Mouse (Mus musculus): Measurements from ENCODE around the gene Rere.

The Rere gene

DNA sequence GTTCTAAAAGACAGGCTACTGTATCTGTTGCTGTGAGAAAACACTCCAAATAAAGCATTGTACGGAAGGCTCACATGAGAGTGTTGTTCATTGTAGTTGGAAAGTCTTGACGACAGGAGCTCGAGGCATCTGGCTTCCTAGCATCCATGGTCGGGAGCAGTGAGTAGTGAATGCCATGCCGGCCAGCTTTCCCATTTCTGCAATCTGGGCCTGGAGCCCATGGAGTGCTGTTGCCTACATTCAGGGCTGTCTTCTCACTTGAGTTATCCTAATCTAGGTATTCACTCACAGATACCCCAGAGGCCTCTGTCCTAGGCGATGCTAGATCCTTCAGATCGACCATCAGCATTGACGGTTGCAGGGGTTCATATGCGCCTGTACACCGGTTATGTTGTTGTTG lies 160.5 kb downstream of the Rere start:
- no peak for DNase-seq

DNA sequence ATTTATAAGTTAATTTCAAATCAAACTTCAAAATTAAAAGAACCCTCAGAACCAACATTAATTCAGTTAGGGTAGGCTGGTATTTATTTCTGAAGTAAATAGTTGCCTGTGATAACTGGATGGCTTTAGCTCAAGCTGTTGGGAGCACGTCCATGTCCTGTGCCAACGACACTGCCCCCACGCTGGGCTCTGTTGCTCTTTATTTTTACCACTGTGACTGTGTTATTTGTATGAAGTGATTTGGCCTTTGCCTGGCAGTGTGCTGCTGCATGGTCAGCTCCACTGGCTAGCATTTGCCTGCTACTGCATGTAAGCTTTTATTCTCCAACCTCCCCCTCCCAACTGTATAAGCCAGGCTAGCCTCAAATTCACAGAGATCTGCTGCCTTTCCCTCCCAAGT lies 162.6 kb downstream of the Rere start:
- DNase-seq = no peak

DNA sequence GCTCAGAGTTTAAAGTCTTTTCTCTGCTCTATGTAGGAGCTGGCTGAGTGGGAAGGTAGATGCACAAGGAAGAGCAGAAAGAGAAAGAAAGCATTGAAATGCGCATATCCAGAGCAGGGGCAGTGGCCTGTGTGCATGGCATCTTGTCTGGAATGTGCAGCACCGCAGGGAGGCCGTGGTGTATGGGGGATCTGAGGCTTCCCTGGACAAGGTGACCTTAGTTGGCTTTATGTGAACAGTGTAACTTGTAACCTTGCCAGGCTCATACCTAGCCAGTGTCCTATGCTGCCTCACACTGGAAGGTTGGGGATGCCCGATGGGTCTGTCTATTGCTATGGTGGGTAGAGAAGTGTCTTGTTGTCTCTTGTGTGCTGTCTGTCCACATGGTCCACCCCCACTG lies 165.2 kb downstream of the Rere start:
- DNase-seq = no peak

DNA sequence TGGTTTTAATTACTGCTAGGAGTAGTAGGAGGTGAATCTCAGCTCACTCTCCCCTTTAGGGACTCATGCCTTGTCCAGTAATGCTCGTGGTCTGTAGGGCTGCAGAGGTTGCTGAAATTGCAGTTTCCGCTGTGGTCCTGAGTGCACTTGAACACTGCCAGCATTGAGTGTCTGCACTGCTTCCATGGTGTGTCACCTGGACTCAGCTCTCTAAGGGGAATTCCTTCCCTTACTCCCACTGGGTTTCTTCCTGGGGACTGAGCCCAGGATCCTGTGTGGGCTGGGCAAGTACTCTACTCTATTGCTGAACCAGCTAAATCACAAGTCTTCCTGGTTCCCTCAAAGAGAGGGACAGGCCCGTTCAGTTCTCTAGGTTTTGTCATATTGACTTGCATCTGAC lies 166.1 kb downstream of the Rere start:
- no peak for DNase-seq

DNA sequence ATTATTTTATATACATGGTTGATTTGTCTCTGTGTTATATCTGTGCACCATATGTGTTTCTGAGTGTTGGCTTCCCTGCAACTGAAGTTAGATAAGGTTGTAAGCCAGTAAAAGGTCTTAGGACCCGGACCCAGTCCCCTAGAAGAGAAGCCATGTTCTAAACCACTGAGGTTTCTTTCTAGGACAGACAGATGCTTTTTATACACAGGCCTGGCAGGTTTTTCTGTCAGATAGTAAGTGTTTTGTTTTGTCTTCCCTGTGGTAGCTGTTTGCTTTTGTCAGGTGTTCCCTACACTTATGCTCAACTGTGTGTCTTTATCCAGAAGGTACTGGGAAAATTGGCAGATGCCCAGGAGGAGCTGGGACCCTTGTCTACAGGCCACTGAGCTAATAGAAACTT lies 167.0 kb downstream of the Rere start:
- no peak for DNase-seq

DNA sequence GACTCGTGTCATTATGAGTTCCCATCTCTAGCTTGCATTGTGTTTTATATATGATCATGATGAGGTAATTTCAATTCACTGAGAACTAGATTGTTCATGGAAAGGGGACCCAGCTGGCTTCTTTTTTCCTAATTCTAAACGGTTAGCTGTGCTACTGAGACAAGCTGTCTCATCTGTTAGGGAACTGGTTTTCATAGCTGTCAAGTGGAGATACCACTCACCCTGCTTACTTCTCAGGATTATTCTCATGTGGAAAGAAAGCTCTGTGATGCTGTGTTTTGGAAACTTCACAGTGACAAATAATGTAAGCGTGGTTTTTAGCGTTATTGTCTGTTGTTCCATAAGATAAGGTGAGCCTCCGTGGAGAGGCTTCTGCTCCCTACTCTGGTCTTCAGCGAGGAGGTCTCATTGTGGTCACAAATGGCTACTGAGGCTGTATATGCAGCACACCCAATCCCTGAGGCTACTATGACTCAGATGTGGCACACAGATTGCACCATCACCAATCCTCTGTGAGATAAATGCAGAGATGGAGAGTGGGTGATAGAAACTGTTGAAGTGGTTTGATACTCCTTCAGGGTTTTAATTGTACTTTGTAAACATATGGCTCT lies 168.7 kb downstream of the Rere start:
- DNase-seq = no peak

DNA sequence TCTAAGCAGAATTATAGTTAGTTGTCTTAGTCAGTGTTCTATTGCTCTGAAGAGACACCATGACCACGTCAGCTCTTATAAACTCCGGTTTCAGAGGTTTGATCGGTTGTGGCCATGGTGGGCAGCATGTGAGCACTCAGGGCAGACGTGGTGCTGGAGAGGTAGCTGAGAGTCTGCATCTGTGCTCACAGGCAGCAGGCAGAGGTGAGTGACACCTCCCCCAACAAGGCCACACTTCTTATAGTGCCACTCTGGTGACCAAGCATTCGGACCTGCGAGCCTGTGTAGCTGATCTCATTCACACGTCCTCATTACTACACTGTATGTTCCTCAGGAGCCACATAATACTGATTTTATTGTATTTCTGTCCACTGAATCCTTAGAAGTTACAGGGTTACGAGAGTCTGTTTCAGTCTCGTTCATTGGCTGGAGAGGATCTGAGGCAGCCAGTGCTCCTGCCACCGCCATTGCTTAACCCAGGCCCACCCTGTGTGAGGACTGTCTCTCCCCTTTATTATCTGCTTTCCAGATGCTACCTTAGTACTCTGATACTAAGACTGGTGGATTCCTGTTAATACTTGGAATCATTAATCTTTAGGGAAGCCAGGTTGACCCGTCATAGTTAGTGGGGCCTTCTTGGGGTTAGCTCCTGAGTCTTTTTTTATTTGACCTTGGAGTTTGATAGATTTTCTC lies 170.9 kb downstream of the Rere start:
- DNase-seq = no peak

DNA sequence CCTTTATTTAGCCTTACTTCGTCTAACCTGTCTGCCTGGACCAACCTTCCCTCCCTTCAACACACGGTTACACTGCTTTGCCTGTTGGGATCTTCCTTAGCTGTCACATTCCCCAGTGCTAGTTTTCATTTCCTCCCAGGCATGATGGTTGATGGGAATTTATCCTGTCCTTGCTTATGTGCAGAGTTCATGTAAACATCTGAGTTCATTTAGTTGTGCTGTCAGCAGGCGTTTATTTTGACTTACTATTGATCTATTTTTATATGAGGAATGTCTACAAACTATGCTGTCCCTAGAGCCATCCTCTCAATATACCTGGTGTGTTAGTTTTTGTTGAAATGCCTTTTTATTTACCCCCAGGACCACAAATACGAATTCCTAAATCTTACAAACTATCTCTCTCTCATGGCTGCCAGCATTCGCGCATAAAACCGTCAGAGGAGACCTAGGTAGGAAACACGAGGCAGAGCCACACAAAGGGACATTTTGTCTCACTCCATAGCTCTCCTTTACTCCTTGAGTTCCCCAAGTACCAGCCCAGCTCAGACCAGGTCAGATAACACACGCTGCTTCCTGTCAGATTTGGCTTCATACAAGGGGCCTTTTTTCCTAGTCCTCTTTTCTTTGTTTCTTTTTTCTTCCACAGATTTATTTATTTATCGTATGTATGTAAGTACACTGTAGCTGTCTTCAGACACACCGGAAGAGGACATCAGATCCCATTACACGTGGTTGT lies 173.3 kb downstream of the Rere start:
- DNase-seq = no peak

DNA sequence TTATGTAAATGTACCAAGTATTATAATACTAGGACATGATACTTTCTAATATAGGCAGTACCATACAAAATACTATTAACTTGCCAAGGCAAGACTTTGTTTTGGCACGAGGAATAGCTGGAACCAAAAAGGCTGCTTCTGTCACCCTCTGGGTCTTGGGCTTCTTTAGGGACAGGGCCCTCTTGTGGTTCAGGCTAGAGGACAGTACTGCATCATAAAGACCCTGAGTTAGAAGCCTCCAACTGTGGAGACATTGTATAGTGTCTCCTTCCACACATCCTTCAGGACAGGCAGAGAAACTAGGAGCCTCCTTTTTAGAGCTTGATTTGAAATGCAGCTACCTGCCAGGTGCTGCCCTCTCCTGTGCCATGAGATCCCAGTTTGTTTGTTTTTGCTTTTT lies 174.3 kb downstream of the Rere start:
- DNase-seq = no peak

DNA sequence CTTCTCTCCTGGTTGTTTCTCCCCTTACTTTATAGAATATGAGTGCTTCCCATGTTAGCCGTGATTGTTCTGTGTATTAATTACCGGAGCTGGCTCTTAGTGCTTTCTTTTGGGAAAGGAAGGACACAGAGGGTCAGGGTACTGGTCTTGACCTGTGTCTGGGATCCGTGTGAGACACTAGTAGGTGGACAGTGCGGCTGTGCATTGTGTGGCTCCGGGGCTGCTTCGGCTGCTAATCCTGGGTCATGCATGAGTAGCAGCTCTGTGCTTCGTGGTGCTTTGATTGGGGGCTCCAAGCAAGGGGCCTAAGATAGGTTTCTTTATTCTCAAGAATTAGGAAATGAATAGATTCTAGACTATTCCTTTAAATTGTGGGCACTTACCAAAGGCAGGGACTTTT lies 175.0 kb downstream of the Rere start:
- DNase-seq = no peak

DNA sequence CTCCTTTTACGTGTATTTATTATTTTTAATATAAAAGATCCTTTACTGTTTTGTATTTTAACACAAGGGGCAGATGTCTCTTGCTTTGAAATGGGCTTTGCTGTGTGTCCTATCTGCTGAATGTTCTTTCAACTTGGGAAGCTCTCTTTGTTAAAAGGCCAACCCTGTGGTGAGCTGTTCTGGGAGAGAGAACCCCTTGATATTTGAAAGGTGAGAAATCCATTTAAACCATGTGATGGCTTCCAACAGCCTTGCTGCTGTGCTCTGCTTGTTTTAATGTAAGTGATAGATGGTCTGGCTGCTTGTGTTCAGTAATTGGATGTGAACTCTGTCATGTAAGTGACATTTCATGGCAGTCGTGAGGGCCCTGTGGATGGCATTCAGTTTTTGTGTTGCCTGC lies 175.4 kb downstream of the Rere start:
- no peak for DNase-seq

DNA sequence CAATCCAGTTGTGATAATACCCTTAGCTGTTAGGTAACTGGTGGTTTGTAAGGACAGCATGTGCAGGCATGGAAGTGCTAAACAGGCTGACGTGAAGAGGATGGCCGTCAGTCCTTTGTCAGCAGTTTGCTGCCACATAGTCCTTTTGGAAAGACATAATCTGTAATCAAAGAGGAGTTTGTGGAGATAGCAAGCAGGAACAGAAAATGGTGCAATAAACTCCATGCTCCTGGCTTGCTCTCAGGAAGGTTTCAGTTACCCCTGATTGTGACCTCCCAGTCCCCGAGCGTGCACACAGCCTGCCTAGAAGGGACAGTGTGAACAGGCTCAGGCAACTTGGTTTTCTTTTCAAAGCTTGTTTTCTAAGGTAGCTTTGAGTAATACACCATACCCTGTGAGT lies 175.9 kb downstream of the Rere start:
- DNase-seq = no peak

DNA sequence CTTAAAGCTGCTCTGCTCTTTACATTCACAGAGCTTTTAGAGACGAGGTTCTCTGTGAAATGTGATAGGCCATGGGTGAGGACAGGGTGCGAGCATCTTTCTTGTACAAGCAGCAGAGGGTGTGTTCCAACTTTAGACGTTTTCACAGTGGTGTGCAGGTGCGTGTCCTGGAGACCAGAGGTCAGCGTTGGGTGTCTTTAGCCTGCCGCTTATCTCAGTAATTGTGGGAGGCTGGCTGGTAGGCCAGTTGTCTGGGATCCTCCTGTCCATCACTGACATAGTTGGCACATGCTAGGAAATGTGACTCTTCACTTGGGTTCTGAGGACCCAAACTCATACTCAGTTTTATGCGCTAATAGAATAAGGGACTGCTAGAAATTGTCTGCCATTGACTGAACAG lies 176.3 kb downstream of the Rere start:
- DNase-seq = no peak

DNA sequence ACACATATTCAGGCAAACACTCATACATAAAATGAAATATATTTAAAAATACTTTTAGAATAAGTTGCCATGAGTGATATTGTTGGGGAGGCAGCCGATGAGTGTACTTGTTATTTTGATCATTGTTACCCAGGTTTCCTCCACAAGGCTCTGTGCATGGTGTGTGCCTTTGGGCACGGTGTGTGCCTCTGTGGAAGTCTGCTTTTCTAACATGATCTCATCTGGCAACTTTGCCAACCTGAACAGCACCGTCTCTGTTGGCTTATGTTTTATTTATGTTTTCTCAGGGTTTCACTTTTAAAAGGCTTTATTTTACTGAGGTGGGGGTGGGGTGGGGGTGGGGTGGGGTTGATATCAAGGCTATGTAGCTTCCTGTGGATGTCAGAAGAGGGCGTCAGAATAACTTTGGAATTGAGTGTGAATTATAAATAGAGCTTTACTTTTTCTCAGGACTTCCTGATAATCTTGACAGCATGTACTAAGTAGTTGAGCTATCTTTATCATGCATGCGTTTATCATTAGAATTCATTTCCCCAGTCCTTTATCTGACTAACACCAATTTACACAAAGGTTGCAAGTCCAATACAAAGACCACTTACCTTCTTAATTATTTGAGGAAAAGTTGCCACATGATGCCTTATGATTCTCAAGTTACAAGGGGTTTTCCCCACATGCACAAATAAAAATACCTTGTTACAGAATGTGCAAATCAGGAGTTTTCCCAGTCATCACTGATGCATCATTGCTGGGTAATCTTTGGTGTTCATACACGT lies 177.8 kb downstream of the Rere start:
- DNase-seq = no peak

DNA sequence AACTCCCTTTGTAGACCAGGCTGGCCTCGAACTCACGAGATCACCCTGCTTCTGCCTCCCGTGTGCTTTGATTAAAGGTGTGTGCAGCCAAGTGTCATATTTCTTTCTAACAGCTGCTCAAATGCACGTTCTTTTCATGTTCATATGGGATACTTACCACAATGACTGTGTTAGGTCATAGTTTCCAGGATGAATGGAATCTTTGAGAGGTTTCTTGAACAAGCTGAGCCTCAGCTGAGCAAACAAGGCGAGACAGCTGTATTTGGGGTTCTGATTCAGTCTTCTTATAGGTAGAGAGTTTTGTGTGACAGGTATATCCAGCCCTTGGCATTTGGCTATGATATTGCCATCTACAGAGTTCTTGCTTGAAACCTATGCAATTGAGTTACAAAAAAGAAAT lies 179.0 kb downstream of the Rere start:
- DNase-seq = no peak

DNA sequence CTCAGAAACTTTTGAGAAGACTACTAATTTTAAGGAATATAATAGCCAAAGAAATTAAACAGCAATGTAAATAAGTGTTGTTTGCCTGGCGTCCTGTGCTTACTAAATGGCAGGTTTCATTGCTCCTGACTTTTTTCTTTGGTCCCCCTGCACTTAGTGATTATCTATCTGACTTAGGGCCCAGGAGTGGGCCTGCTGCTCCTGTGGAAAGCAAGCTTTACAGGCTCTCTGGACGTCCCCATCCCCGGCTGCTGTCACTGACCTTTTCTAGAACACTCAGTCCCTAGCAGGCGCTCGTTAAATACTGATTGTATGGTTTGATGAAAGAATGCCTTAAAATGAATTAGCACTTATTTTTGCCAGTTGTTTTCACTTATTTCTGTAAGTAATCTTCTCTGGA lies 179.6 kb downstream of the Rere start:
- DNase-seq = no peak

DNA sequence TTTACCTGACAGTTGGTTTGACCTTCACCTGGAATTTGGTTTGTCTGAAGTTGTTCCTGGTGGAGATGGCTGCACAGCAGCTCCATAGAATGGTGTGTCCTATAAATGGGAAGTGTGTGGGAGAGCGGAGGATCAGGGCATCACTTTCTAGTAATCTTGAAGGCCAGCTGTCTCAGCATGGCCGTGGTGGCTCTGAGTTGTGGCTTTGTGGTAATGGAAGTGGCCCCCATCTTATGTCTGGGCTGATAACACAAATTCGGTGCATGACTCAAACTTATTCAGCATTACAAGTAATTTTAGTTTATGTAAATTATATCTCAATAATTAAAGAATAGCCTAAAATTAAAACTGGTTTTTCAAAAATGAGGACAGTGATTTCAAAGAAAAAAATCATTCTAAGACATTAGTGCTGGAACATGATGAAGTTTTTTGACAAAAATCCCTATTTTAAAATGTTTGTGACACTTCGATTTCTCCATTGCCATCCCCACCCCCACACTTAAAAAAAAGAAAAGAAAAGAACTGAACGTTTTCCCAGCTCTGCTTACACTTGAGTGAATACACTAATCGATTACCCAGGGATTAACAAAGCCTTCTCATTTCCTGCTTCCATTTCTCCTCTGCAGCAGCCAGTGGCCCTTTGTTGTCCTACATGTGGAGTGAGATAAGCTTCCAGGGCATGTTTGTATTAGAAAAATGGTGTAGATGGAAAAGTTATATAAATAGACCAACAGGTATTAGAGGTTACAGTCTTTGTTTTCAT lies 180.2 kb downstream of the Rere start:
- DNase-seq = no peak

DNA sequence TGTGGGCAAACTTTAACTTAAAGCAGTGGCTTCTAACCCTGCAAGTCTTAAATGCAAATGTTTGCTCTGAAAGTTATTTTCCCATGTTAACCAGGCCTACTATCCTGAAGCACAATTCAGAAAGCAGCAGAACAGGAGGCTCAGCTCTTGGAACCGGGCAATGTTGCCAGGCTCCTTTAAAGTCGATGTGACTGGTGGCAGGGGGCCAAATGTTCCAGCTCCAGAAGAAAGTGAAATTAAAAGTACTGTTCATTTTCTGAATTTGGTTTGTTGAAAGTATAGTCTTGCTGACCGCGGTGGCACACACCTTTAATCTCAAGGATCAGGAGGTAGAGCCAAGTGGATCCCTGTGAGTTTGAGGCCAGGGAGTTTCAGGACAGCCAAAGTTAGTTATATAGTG lies 180.9 kb downstream of the Rere start:
- no peak for DNase-seq

DNA sequence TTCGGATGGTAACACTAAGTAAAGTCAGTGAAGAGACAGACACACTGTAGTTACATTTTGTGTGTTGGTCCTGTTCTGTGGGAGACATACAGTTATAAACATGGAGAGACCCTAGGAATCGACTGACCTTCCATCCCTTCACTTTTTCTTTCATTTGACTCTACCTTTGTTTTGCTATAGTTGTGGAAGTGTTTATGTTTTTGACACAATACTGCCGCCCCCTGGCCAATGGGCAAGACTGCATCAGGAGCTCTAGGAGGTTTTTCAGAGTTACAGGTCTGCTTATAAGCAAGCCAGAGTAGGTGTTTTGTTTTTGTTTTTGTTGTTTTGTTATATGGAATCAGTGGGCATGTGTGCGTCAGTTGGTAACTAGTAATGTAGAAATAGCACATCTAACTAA lies 184.3 kb downstream of the Rere start:
- DNase-seq = peak; percentile 80 to 83

DNA sequence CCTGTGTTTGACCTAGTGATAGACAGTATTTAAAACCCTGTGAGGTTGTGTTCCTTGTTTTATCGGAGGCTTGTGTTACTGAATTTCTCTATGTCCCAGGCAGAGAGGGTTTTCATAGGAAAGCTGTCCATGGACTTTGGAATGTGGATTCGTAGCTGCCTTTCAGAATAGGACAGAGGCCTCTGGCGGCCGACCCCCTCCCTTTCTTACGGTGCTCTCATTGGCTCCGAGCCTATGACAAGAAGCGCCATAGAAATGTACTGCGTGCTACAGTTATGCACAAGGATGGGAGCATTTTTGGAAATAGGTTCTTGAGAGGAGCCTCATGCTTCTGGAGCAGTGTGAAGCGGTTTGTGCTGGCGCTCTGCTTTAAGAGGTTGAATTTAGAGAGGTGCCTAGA lies 187.8 kb downstream of the Rere start:
- DNase-seq = no peak

DNA sequence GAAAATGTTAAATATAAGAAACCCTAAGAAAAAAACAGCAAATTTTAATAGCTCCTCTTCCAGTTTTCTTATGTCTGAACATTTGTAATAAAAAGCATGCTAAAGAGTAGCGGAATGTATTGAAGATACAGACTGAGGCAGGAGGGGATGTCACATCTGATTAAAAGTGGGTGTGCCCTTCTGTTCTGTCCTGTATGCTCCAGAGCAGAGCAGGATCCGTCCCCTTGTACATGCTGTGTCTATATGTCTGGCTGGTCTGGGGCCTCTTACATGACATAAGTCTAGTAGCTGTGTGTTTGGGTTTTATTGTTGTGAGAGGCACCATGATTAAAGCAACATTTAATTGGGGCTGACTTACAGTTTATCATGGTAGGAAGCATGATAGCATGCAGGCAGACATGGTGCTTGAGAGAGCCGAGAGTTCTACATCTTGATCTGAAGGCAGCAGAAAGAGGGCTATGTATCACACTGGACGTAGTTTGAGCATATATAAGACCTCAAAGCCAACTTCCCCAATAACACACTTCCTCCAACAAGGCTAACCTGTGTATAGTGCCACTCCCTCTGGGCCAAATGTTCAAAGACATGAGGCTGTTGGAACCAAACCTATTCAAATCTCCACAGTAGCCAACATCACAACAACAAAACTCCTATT lies 189.4 kb downstream of the Rere start:
- no peak for DNase-seq

DNA sequence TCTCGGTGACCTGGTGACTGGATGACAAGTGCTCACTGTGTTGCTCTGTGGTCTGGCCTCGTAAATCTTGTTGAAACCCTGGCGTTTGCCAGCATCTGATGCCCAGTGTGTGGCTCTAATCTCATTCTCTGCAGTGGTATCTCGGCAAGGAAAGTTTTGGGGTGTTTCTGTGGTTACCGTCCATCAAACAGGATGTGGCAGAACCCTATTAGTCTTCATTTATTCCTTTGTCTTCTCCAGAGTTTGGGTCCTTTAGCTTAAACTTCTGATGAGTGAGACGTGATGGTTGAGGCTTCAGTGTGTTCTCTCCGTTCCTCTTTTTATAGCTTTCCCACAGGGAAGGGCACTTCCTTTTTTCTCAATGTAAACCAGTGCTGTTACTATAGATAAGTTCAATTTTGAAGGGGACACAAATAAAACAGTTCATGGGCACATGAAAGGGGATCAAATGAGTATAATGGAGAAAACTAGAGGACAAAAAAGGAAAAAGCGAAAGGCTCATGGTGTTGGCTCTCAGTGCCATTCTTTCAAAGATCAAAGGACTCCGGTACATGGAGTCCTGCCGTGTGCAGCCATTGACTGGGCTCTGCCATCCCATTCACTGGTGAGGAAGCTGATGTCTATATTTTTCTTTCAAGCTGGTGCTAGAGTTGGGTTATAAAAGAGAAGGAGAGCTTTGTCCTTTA lies 191.4 kb downstream of the Rere start:
- no peak for DNase-seq

Data from B cell, adult 2 months (primary cell).